Mouse (Mus musculus): Measurements from ENCODE around the gene Kcnn1.

DNA sequence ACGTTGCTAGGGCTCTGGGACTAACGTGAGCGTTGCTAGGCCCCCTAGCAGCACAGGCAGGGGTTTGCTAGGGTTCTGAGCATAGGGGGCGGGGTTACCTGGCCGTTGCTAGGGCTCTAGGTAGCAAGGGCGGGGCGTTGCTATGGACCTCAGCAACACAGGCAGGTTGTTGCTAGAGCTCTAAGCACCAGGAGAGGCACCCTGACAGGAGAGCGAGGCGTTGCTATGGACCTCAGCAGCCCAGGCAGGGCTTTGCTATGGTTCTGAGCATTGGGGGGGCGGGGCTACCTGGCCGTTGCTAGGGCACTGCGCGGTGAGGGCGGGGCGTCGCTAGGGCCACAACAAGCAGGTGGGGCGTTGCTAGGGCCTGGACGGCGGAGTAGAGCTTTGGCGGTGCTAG, 70.4 kb downstream of the Kcnn1 start:
- TF ChIP-seq CTCF (IDR thresholded peaks at IDR 0.05) (no peak), POLR2A (IDR thresholded peaks at IDR 0.05; ENCODE audit: insufficient read depth, low read depth, low read length) (no peak)
